Mouse (Mus musculus) liver, adult 2 months (tissue): ENCODE measurements at regions not wholly inside any gene's neighbourhood (a gene's known extent, or its start where the extent isn't known, plus 50 kb on each side); places are given as distances from the start of the nearest gene placed in this dataset.

Source experiments
- DNase-seq: peaks from one replicate; pipeline ENCODE4 v3.0.0-alpha.2; 2011; ENCODE audit warnings: low read depth, low spot score; ENCODE audit errors: extremely low read depth
- H3K27ac ChIP-seq: fragments of 200-500 bp; replicated peaks from 2 replicates; pipeline ENCODE4 v1.5.1; 2012; ENCODE audit warnings: low read depth, mild to moderate bottlenecking, control low read depth, inconsistent platforms, low read length; ENCODE audit not compliant: insufficient read depth
- H3K27me3 ChIP-seq: fragments of 200-500 bp; 2 replicates; pipeline ENCODE4 v1.6.1; 2012; ENCODE audit warnings: mild to moderate bottlenecking, moderate library complexity, low read length, inconsistent platforms; ENCODE audit not compliant: control insufficient read depth, insufficient read depth
- H3K36me3 ChIP-seq: fragments of 200-500 bp; 2 replicates; pipeline ENCODE4 v1.6.1; 2012; ENCODE audit warnings: low read length, inconsistent platforms; ENCODE audit not compliant: control insufficient read depth, insufficient read depth
- H3K4me1 ChIP-seq: fragments of 200-500 bp; 2 replicates; pipeline ENCODE4 v1.6.1; 2011; ENCODE audit warnings: low read length; ENCODE audit not compliant: control insufficient read depth, insufficient read depth
- H3K4me3 ChIP-seq: fragments of 200-500 bp; 2 replicates; pipeline ENCODE4 v1.5.1; 2011; ENCODE audit warnings: low read depth, mild to moderate bottlenecking, control low read depth, low read length, moderate library complexity; ENCODE audit not compliant: insufficient read depth
- H3K79me2 ChIP-seq: fragments of 200-500 bp; 2 replicates; pipeline ENCODE4 v1.6.1; 2012; ENCODE audit warnings: inconsistent platforms, mild to moderate bottlenecking, low read length, moderate library complexity; ENCODE audit not compliant: control insufficient read depth, insufficient read depth
- H3K9ac ChIP-seq: fragments of 200-500 bp; 2 replicates; pipeline ENCODE4 v1.6.1; 2012; ENCODE audit warnings: low read depth, mild to moderate bottlenecking, control low read depth, inconsistent platforms, low read length
- CTCF ChIP-seq: fragments of 200-500 bp; IDR thresholded peaks from 2 replicates; pipeline ENCODE4 v1.5.1; 2011; ENCODE audit warnings: low read depth, low read length, control low read depth
- POLR2A ChIP-seq: fragments of 200-500 bp; IDR thresholded peaks from 2 replicates; pipeline ENCODE4 v1.6.1; 2011; ENCODE audit warnings: low read length, control low read depth; ENCODE audit not compliant: insufficient read depth; ENCODE audit errors: extremely low read depth
- WGBS: fragments of 180-500 bp; shearing (Covaris S2); methylation state at CpG from one replicate; pipeline ENCODE4 v1.1.7; 2018; 5-methylcytosine and 5-hydroxymethylcytosine counted together

- WGBS = 76% methylated on average over 3 of the region's 3 CpGs
- H3K36me3 ChIP-seq = no peaks in the 10 kb centered on the region
Measured at GRCm38 (mm10) chr10:24487915-24488314, 107.3 kb upstream of the Ccn2 start.

DNA sequence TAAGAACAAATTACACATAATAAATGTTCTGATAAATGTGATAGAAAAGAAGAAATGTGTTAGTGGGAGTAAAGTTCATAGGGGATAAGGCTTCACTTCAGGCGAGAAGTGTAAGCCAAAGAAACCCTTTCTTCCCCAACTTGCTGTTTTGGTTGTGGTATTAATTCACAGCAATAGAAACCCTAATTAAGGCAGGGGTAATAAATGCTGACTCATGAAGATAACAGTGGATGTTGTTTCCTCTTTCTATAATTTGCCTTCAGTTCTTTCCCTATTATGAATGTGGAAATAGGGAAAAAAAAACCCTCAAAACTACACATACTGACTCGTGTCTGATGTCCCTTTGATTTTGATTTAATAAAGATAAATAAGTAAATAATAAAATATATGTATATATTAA is 104.8 kb upstream of the Ccn2 start:
- Histone ChIP-seq H3K27me3 (no peaks in the 10 kb centered on the region), H3K36me3 (no peaks in the 10 kb centered on the region), H3K27ac (no peak overlapping the region), H3K79me2 (no peaks in the 10 kb centered on the region), H3K9ac (no peak overlapping the region), H3K4me1 (peaks cover 2% of the 10 kb centered on the region; the same call in 1 of the 2 replicates), H3K4me3 (no peak overlapping the region)
- TF ChIP-seq CTCF (no peak), POLR2A (no peak)
- WGBS = 79% methylated on average over 2 of the region's 2 CpGs
- DNase-seq = no peak

More at GRCm38 (mm10) chr10:24487915-24488314, 107.3 kb upstream of the Ccn2 start:
- TF ChIP-seq POLR2A (no peak), CTCF (no peak)
- Histone ChIP-seq H3K4me3 (no peak overlapping the region), H3K27ac (no peak overlapping the region), H3K27me3 (no peaks in the 10 kb centered on the region), H3K9ac (no peak overlapping the region), H3K79me2 (no peaks in the 10 kb centered on the region), H3K4me1 (peaks cover 5% of the 10 kb centered on the region; the same call in 1 of the 2 replicates)
- DNase-seq = peak; percentile 25

DNA sequence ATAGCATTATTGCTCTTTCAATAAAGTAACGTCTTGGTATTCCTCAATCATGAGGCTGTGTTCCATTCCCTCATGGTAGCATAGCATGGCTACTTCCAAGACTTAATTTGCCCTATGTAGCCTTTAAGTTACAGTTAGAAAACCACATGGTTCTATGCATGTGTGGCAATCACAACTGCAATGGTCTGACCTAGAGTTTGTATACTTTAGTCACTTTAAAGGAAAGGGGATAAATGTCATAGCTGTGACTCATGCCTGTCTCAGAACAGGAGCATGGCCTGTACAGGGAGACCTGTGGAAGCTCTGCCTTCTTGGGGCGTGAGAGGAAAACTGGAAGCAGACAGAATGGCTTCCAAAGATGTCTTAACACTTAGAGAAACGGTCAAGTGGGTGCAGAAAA is 103.4 kb upstream of the Ccn2 start:
- H3K4me3 ChIP-seq = no peak overlapping the region
- H3K27me3 ChIP-seq = no peaks in the 10 kb centered on the region
- TF ChIP-seq POLR2A (no peak), CTCF (no peak)
- no peaks in the 10 kb centered on the region for H3K79me2 ChIP-seq
- H3K9ac ChIP-seq = no peak overlapping the region
- 96% methylated on average over 3 of the region's 3 CpGs for WGBS
- no peak for DNase-seq
- H3K36me3 ChIP-seq = no peaks in the 10 kb centered on the region
- H3K27ac ChIP-seq = no peak overlapping the region
- peaks cover 2% of the 10 kb centered on the region; the same call in 1 of the 2 replicates for H3K4me1 ChIP-seq

DNA sequence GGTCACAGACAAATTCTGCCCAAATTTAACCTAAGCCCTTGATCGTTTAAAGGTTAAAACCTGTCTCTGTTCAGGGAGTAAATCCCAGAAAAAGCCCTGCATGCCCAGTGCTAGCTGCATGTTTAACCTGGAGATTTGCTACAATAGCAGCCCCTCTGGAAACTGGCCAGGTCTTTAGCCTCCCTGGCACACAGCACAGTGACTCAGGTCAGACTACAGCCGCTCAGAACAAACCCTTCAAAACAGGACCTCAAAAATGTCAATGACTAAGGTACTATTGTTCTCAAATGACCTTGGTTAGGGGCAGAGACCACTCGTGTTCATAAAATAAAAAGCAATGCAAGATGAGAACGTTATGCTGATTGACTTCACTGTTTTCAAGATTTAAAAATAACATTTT is 101.8 kb upstream of the Ccn2 start:
- 52% methylated on average over 4 of the region's 4 CpGs for WGBS
- no peak overlapping the region for H3K9ac ChIP-seq
- H3K79me2 ChIP-seq = no peaks in the 10 kb centered on the region
- H3K4me1 ChIP-seq = peaks cover 2% of the 10 kb centered on the region; the same call in 1 of the 2 replicates
- no peak for DNase-seq
- H3K27me3 ChIP-seq = no peaks in the 10 kb centered on the region
- TF ChIP-seq CTCF = no peak
- no peak overlapping the region for H3K4me3 ChIP-seq
- H3K27ac ChIP-seq = peak overlapping the region; percentile 61
- H3K36me3 ChIP-seq = no peaks in the 10 kb centered on the region

DNA sequence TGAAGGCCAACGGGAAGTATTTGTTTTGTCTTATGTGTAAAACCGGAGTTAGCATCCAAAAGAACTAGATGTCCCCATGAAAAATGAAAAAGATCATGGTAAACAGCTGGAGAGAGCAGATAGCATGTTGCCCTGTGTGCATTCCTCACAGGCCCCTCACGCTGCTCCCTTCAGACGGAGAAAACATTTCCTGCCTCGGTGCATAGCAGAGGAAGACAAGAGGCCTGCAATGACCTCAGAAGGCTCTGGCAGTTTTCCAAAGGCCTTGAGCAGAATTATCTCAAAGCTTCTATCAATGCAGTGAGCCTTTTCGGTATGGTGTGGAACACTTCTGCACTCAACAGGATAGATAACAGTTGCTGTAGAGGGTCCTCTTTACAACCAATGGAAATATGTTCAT is 101.3 kb upstream of the Ccn2 start:
- DNase-seq = peak; percentile 59
- TF ChIP-seq POLR2A (no peak), CTCF (no peak)
- Histone ChIP-seq H3K4me3 (no peak overlapping the region), H3K27ac (no peak overlapping the region), H3K4me1 (peaks cover 2% of the 10 kb centered on the region; the same call in 1 of the 2 replicates), H3K9ac (no peak overlapping the region), H3K36me3 (no peaks in the 10 kb centered on the region), H3K27me3 (no peaks in the 10 kb centered on the region), H3K79me2 (no peaks in the 10 kb centered on the region)
- 65% methylated on average over 6 of the region's 6 CpGs for WGBS

DNA sequence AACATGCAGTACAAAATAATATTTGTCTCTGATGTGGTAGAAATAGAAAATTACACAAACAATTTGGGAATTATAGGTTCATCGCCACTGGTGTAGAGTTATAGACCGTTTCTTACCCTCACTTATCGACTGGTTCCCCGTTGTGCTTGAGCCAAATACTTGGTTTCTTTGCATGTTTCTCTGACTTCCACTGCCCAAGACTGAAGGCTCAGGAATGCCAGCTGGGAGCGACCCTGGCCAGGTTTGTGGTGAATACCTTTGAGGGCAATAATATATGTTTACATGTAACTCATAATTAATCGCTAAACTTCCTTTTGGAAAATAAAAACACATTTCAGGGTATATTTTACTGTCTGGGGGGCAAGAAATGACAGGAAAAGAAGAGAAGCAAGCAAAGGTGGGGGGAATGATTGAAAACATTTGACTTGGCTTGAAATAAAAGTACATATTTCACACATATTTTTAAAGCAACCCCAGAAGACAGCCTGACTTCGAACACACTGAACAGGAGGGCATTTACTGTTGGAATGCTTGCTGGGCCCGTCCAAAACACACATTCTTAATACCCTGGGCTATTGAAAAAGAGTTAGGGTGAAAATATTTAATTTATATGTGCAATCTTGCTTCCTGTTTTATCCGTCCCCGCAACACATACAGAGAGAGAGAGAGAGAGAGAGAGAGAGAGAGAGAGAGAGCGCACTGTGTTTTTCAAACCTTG is 75.3 kb upstream of the Ccn2 start:
- H3K9ac ChIP-seq = no peak overlapping the region
- H3K36me3 ChIP-seq = no peaks in the 10 kb centered on the region
- H3K4me1 ChIP-seq = no peaks in the 10 kb centered on the region
- no peak overlapping the region for H3K27ac ChIP-seq
- TF ChIP-seq CTCF (no peak), POLR2A (no peak)
- DNase-seq = no peak
- H3K4me3 ChIP-seq = no peak overlapping the region
- H3K27me3 ChIP-seq = no peaks in the 10 kb centered on the region
- H3K79me2 ChIP-seq = no peaks in the 10 kb centered on the region
- 92% methylated on average over 11 of the region's 11 CpGs for WGBS
